Mouse (Mus musculus): Measurements from ENCODE around the gene Tnfrsf13b.

DNA sequence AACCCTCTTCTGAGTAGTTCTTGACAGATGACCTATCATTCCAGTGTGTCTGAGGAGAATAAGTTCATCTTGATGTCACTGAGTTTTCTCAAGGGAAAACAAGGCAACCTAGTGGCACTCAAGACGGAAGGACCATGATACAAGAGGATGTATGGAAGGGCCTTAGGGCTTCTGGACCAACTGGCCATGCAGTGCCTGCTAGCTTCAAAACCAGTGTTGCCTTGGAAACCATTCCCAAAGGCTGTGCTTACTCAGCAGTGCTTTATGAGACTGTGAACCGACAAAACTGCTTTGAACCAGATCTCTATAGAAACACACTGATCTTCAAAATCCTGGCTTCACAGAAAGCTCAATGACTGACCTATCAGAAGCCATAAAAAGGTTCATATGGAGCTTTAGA is 64.2 kb downstream of the Tnfrsf13b start:
- TF ChIP-seq EP300 (IDR thresholded peaks at IDR 0.05; ENCODE audit: low read depth) (no peak), CTCF (IDR thresholded peaks at IDR 0.05; ENCODE audit: low read depth) (no peak)
